Mouse (Mus musculus) embryonic fibroblast, embryonic 13.5 days (primary cell): Measurements from ENCODE around the gene Zfp941.

Experiments used
- CTCF ChIP-seq: IDR thresholded peaks from 2 replicates; pipeline ENCODE4 v1.5.1; 2011; ENCODE audit warnings: mild to moderate bottlenecking, control low read depth, low read length, moderate library complexity, borderline replicate concordance; ENCODE audit not compliant: insufficient read depth
- POLR2A ChIP-seq: IDR thresholded peaks from 2 replicates; pipeline ENCODE4 v1.6.1; 2011; ENCODE audit warnings: low read depth, mild to moderate bottlenecking, control low read depth, low read length, moderate library complexity

GRCm38 (mm10) chr7:140780548-140780947, 41.4 kb downstream of the Zfp941 start:
- no peak for TF ChIP-seq POLR2A
- no peak for TF ChIP-seq CTCF
